Mouse (Mus musculus) thymus, postnatal 0 days (tissue): Measurements from ENCODE around the gene Borcs7. TPM values are rescaled to one million over a fixed set of nuclear protein-coding genes. Genes with fewer than 3 reads are reported as not detected.

ENCODE experiments used
- polyA plus RNA-seq: library from polyadenylated mRNA; unstranded; fragments of >200 nt; fragmentation: Nextera tagmentation; extraction: Ambion mirVana; gene quantifications from 2 replicates; pipeline ENCODE4 v1.2.1, GENCODE M21; 2015

Borcs7 gene
- polyA plus RNA-seq, 1 experiment from 2014 or later, result 13.8 TPM

Other genes with a start within 250 kb of the Borcs7 start
- gene Trim8, start 188.2 kb upstream of the Borcs7 start, polyA plus RNA-seq, result 20.4 and 23.6 TPM in 2 replicates
- 47.5 and 52.3 TPM in 2 replicates for gene Arl3, start 116.7 kb upstream of the Borcs7 start, polyA plus RNA-seq
- 13.9 and 16.9 TPM in 2 replicates for gene Sfxn2, start 116.5 kb upstream of the Borcs7 start, polyA plus RNA-seq
- gene Wbp1l, start 90.8 kb upstream of the Borcs7 start, polyA plus RNA-seq, result 29.9 and 37.8 TPM in 2 replicates
- 0.09 and 0.44 TPM in 2 replicates for gene Cyp17a1, start 16.7 kb upstream of the Borcs7 start, polyA plus RNA-seq
- gene As3mt, start 17.6 kb downstream of the Borcs7 start, polyA plus RNA-seq, result 30.7 and 31.8 TPM in 2 replicates
- gene Cnnm2, start 71.7 kb downstream of the Borcs7 start, polyA plus RNA-seq, result 1.7 and 1.8 TPM in 2 replicates